Mouse (Mus musculus): ENCODE data around the gene Syt17.

The Syt17 gene

DNA sequence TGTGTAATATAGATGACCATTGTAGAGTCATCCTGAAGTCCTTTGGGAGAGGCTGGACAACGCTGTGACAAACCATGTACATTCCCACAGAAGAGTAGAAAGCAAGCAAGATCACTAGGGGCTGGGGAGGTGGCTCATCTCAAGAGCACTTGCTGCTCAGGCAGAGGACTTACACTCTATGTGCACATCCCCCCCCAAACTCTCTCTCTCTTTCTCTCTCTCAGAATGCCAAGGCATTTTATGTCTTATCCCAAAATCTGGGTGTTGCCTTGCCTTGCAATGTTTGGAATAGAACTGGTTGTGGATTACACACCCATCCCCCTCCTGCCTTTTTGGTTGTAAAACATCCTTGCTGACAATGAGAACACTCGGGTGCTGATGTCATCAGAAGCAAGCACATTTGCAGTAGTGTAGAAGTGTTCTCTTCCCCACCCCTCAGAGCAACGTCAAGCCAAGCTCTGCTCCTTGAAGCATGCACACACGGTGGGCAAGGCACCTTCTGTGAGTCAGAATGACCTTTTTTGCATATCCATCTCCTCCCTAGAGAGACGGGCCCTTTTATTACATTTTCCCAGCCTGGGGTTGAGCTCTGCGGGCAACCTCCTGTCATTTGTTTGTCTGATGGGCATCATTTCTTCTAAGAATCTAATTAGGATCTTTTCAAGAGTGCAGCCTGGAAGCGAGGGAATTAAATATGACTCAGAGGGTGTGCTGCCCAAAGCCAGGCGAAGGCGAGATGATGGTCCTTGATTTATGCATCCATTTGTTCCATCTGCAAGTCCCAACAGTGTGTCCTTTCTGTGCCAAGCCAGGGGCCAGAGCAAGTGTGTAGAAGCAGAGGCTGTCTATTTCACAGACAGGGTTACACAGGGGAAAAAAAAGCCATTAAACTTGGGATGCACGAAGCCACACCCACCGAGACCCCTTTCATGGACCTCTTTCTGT is 15.1 kb upstream of the Syt17 start:
- DNase-seq = no peak

- DNase-seq = no peak
Observed at GRCm38 (mm10) chr7:118461400-118462136, 13.5 kb upstream of the Syt17 start.

DNA sequence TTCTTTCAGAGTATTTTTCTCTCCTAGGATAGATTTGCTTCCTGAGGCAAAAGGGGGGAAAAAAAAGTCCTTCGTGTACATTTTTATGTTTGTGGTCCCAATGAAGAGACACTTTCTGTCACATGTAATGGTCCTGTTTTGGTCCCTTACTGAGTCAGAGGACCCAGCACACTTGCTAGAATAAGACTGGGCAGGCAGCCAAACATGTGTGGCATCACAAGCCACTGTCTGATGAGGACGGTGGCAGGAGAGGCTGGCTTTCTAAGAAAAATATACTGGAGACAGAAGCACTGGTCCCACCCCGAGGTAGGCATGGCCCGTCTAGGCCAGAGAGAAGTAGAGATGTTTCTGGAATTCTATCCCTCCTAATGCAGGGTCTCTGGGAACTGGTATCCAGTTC is 5.7 kb upstream of the Syt17 start:
- DNase-seq = no peak

DNA sequence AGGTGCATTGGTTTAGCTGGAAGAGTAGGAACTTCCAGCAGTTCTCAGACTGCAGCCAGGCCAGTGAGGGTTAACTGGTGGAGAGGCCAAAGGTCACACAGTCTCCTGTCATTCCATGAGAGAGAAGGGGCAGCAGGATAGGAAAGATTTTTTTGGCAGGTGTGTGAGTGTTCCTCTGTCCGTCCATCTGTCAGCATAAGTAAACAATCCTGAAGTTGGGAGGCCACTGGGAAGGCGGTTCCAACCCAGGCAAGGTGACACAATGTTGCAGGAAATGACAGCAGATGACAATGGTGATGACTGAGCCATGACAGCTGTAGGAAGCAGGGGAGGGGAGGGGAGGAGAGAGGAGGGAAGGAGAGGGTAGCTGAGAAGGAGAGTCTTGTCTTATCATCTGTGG is 4.9 kb upstream of the Syt17 start:
- no peak for DNase-seq

- peak; percentile 10 for DNase-seq
Observed at GRCm38 (mm10) chr7:118447291-118448133, 510 bp downstream of the Syt17 start.

DNA sequence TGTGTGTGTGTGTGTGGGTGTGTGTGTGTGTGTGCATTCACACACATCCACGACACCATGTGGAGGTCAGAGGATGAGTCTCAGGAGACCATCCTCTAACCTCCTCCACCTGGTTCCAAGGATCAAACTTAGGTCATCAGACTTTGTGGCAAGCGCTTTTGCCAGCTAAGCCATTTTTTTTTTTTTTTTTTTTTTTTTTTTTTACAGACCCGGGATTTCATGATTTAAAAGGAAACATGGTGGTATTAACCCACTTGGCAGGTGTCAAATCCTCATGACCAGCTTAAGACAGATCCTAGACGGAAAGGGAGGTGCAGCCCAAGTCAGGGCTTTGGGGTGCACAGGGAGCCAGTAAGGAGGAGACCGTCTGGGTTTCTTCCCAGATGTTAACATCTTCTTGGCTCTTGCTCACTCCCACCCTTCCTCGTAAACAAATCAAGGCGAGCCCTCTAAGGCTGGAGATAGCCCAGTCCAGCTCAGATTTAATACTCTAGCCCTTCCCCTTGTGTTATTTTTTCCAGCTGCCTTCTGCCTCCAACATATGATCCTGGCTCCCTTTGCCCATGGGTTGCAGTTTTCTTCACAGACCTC is 4.0 kb downstream of the Syt17 start:
- no peak for DNase-seq

GRCm38 (mm10) chr7:118443371-118443770 is 4.7 kb downstream of the Syt17 start:
- DNase-seq = no peak

GRCm38 (mm10) chr7:118441535-118441934 is 6.5 kb downstream of the Syt17 start:
- no peak for DNase-seq

DNA sequence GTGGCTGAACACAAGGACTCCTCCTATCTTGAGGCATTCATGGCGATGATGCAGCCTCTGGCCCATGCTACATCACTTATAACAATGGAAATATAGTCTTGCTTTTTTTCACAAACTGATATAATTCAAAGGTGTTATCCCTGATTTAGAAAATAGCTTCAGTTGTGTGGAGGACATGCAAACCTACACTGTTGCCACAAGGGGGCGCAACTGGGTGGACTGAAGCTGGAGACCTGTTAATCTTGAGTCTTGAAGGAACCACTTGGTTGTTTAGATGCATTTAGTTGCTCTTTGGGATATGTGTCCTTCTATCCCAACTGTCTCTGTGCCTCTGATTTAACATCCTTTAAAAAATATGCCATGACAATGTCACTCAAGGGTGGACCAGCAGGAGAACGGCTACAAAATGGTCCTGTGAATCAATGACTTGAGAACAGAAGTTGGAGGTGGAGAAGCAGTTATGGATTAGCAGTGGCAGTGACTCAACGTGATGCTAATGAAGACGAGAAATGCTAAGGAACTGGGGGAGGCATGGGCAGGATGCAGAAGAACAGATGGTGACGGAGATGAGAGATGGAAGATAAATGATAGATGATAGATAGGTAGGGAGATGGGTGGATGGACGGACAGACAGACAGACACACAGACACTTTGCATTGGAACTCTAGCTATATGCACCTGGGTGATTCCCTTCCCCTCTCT is 10.8 kb downstream of the Syt17 start:
- DNase-seq = peak; percentile 69

GRCm38 (mm10) chr7:118428937-118429336 is 19.1 kb downstream of the Syt17 start:
- DNase-seq = no peak

GRCm38 (mm10) chr7:118419491-118420180 is 28.4 kb downstream of the Syt17 start:
- no peak for DNase-seq

DNA sequence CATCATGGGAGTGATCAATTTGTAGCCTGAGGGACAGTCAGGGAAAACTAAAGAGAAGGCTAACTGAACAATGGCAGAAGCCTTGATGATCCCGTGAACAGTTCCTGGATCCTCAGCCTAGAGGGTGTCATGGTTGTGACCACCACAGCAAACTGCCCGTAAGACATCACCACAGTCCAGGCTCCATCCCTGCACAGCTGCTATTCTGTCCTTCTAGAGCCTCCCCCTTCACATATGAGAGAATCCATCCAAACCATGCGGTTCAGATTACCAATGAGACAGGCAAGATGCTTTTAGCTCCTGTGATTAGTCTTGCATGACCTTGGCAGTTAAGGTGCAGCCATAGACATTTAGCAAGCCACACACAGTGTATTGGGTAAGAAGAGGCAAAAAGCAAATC is 33.8 kb downstream of the Syt17 start:
- DNase-seq = no peak

DNA sequence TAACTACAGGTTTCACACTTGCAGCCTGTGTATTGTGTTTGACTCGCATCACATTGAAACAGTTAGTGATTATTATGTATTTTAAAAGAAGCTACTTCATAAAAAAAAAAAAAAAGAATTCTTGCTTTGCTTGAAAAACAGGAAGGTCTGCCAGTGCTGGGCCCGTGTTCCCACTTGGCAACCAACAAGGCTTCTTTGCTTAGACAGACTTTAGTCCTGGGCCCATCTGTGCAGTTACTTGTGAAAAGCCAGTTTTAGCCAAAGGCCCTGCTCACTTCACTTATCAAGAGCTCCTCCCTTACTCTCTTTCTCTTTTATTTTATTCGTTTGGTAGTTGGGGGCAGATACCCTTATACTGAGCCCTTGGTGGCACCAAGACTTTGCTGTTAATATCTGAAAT is 36.1 kb downstream of the Syt17 start:
- DNase-seq = no peak

GRCm38 (mm10) chr7:118409421-118409820 is 38.6 kb downstream of the Syt17 start:
- peak; percentile 14 for DNase-seq

- no peak for DNase-seq
Observed at GRCm38 (mm10) chr7:118405251-118405650, 42.8 kb downstream of the Syt17 start.

DNA sequence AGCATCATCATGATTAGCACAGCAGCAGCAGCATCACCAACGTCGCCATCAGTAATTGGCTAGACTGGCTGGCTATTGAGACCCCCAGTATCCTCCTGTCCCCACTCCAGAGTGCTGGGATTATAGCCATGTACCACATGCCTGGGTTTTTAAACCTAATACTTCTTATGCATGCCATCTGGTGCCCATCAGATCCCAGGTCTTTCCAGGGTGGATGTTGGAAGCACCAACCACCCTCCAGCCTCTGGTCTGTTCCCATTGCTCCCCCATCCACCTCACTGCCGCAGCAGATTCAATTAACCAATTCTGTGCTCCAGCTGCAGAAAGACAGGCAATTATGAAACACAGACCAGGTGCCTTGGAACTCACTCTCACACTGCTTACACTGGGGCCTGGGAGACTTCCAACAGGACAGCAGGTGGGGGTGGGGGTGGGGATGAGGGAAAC is 45.4 kb downstream of the Syt17 start:
- no peak for DNase-seq

DNA sequence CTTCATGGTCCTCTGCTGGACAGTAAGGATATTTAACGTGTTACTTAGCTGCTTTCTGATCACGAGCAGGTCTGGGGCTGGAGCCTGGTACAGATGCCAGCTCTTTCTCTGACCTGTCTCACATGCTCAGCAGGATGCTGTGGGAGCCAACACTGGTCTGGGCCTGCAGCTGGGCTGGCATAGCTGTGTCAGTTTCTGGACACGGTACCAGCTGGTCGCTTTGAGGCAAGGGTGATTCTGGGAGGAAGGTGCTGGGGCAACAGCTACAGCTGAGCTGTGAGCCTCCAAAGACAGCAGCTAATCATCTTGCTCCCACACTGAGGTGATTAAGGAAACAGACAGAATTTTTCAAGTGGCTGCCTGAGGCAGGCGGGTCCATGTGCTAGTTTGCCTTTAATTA is 46.1 kb downstream of the Syt17 start:
- DNase-seq = no peak

DNA sequence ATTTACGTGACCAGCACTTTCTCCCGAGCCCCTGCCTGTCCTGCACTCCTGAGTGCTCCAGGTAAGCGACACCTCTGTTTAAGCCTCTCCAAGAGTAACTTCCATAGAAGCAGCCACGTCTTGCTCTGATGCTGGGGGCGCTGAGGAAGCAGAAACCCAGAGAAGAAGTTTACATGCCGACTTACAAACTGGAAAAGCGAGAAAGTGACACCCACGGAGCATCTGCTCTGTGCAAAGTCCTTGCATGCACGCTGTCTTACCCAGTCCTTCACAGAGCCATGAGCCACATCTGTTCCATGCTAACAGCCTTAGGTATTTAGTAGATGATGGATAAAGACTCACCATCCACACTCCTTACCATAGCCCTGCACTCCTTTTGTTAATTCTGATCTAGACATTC is 48.3 kb downstream of the Syt17 start:
- no peak for DNase-seq

DNA sequence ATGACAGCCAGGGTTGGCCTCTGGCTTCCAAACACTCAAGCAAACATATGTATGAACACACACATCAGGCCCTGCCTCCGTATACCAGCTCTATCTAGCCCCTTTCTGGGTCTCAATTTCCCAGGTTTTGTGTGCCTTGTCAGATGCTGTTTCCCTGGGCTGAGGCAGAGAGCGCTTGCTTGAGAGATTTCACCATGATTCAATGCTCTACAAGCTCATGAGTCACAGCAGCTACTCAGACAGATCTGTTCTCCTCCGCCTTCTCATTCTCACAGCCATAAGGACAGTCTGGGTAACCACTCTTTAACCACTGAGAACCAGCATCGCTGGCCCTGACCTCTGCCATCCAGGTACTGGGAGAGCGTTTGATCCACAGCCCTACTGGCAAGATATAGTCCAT is 57.3 kb downstream of the Syt17 start:
- no peak for DNase-seq

GRCm38 (mm10) chr7:118380996-118381395 is 67.0 kb downstream of the Syt17 start:
- no peak for DNase-seq

DNA sequence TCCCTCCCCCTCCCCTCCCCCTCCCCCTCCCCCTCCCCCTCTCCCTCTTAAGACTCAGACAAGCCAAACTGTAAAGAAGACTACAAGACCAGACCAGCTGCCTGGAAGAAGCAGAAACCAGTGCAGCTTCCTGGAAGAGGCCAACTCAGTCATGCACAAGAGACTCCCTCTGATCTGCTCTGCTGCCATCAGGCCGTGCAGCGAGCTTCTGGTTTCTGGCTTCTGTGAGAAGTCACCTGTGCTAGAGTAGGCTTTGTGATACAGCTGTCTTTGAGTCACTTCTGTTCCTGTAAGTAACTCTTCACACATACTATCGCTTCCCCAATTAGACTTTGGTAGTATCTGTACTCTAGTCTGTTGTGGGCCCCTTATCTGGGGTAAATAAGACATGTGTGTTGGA is 68.0 kb downstream of the Syt17 start:
- no peak for DNase-seq

Measured in thymus, postnatal 4 days (tissue).